Mouse (Mus musculus) hindbrain, postnatal 0 days (tissue): ENCODE measurements around the gene Eid2b. TPM values are rescaled to one million over a fixed set of nuclear protein-coding genes. Genes with fewer than 3 reads are reported as not detected.

Source experiments
- ATAC-seq: fragments of 200-750 bp; cut with Nextera tagmentation; 2 replicates; pipeline ENCODE4 v1.8.0; 2017; ENCODE audit warnings: mild to moderate bottlenecking, moderate TSS enrichment, moderate library complexity
- DNase-seq: peaks from one replicate; pipeline ENCODE4 v3.0.0-alpha.2; 2015; ENCODE audit warnings: low spot score
- H3K27ac ChIP-seq: fragments of 300-500 bp; sonication (generic); 2 replicates; pipeline ENCODE4 v1.5.1; 2014; ENCODE audit warnings: mild to moderate bottlenecking
- H3K27me3 ChIP-seq: fragments of 300-500 bp; sonication (generic); 2 replicates; pipeline ENCODE4 v1.6.1; 2014; ENCODE audit warnings: low read length, mixed read lengths; ENCODE audit not compliant: insufficient read depth
- H3K36me3 ChIP-seq: fragments of 300-500 bp; sonication (generic); 2 replicates; pipeline ENCODE4 v1.6.1; 2014; ENCODE audit warnings: low read length, mixed read lengths; ENCODE audit not compliant: insufficient read depth
- H3K4me1 ChIP-seq: fragments of 300-500 bp; sonication (generic); 2 replicates; pipeline ENCODE4 v1.6.1; 2014; ENCODE audit warnings: antibody characterized with exemption, low read length, mixed read lengths; ENCODE audit not compliant: insufficient read depth
- H3K4me2 ChIP-seq: fragments of 300-500 bp; sonication (generic); 2 replicates; pipeline ENCODE4 v1.6.1; 2014; ENCODE audit warnings: low read depth, mild to moderate bottlenecking, low read length, moderate library complexity, mixed read lengths
- H3K4me3 ChIP-seq: fragments of 300-500 bp; sonication (generic); 2 replicates; pipeline ENCODE4 v1.5.1; 2014; ENCODE audit warnings: low read length
- H3K9ac ChIP-seq: fragments of 300-500 bp; sonication (generic); replicated peaks from 2 replicates; pipeline ENCODE4 v1.6.1; 2014; ENCODE audit warnings: mild to moderate bottlenecking, low read length, moderate library complexity, mixed read lengths
- H3K9me3 ChIP-seq: fragments of 300-500 bp; sonication (generic); 2 replicates; pipeline ENCODE4 v1.6.1; 2016; ENCODE audit warnings: low read length, mixed read lengths
- CTCF ChIP-seq: IDR thresholded peaks from 2 replicates; pipeline ENCODE4 v1.5.1; 2016; ENCODE audit warnings: antibody characterized with exemption, control low read depth, low read depth
- WGBS: fragments of 180-500 bp; shearing (Covaris S2); extraction: QIAGEN DNeasy Blood & Tissue Kit; methylation state at CpG from one replicate; pipeline ENCODE4 v1.1.7; 2014; 5-methylcytosine and 5-hydroxymethylcytosine counted together
- polyA plus RNA-seq: library from polyadenylated mRNA; unstranded; fragments of >200 nt; fragmentation: Nextera tagmentation; extraction: Ambion mirVana; gene quantifications from 2 replicates; pipeline ENCODE4 v1.2.1, GENCODE M21; 2015
- total RNA-seq: library from RNA; depleted of rRNA; stranded (reverse); fragments of >200 nt; gene quantifications from 2 replicates; pipeline ENCODE4 v1.2.3, GENCODE M21; 2014

Gene Eid2b
- total and polyA plus RNA-seq, 2 experiments from 2014 or later: 38.2 to 45.1 TPM

DNA sequence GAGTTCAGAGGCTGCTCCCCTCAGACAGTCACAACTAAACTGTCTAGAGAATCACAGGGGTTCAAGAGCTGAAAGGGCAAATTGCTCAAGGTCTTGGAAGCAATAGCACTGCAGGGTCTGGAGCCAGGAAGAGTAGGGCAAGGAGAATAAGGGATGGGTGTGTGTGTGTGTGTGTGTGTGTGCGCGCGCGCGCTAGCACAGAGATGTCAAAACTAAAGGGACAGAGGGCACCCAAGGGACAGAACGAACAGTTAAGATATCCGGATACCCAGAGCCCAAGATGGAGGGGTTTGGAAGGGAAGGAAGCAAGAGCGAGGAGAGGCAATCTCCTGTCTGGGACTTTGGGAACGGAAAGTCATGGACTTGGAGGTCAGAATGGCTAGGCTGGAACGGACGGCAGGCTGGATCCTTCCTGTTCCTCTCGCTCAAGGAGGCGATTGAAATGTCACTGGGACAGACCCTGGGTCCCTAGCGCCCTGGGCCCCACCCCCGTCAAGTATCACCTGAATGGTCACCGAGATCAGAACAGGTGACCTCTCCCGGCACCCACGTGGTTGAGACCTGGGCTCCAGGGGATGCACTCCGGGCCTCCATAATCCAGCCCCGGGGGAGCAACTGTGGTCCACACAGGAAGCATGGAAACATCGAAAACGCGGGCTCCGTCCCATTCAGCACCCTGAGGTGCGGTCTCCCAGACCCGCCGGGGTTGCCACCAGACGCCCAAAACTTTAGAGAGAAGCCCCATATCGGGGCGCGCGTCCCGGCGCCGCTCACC lies 33.8 kb downstream of the Eid2b start:
- ATAC-seq (peak; percentile 77), DNase-seq (peak; percentile 6)
- Histone ChIP-seq H3K4me2 (peak overlapping the region; percentile 84), H3K4me1 (0 out of 2 replicates have a peak, but pooled peaks cover 6% of the 10 kb centered on the region), H3K9ac (peak overlapping the region; percentile 79), H3K9me3 (no peaks in the 10 kb centered on the region), H3K36me3 (peaks cover 35% of the 10 kb centered on the region), H3K27me3 (no peaks in the 10 kb centered on the region), H3K27ac (peak overlapping the region; percentile 67), H3K4me3 (peak overlapping the region; percentile 72)
- no peak for TF ChIP-seq CTCF
- 5% methylated on average over 35 of the region's 35 CpGs for WGBS

GRCm38 (mm10) chr7:28311926-28312543 lies 34.5 kb downstream of the Eid2b start, which contains the start of gene Timm50:
Gene Timm50 (minus strand): TSS chr7:28312072.
- Histone ChIP-seq H3K4me1 (0 out of 2 replicates have a peak, but pooled peaks cover 6% of the 10 kb centered on the region), H3K9ac (peak within 1 kb of the TSS; percentile 79), H3K27ac (peak within 1 kb of the TSS; percentile 67), H3K36me3 (peaks cover 38% of the 10 kb centered on the region), H3K27me3 (no peaks in the 10 kb centered on the region), H3K9me3 (no peaks in the 10 kb centered on the region), H3K4me3 (peak within 1 kb of the TSS; percentile 72), H3K4me2 (peak within 1 kb of the TSS; percentile 84)
- WGBS: under 1% methylated on average over 45 of the region's 45 CpGs
- ATAC-seq: peak; percentile 97
- peak; percentile 99 for DNase-seq
- no peak for TF ChIP-seq CTCF

- H3K9me3 ChIP-seq: no peaks in the 10 kb centered on the region
- 92% methylated on average over 3 of the region's 3 CpGs for WGBS
- no peak overlapping the region for H3K4me3 ChIP-seq
- H3K4me1 ChIP-seq: no peaks in the 10 kb centered on the region
- H3K9ac ChIP-seq: no peak overlapping the region
- no peak for ATAC-seq
- H3K36me3 ChIP-seq: peaks cover 82% of the 10 kb centered on the region
- DNase-seq: no peak
- no peaks in the 10 kb centered on the region for H3K27me3 ChIP-seq
- TF ChIP-seq CTCF: no peak
- H3K4me2 ChIP-seq: no peak overlapping the region
- no peak overlapping the region for H3K27ac ChIP-seq
These were observed 40.5 kb downstream of the Eid2b start for GRCm38 (mm10) chr7:28318036-28318435.

GRCm38 (mm10) chr7:28318714-28319113 lies 41.2 kb downstream of the Eid2b start:
- ATAC-seq: no peak
- no peak overlapping the region for H3K9ac ChIP-seq

DNA sequence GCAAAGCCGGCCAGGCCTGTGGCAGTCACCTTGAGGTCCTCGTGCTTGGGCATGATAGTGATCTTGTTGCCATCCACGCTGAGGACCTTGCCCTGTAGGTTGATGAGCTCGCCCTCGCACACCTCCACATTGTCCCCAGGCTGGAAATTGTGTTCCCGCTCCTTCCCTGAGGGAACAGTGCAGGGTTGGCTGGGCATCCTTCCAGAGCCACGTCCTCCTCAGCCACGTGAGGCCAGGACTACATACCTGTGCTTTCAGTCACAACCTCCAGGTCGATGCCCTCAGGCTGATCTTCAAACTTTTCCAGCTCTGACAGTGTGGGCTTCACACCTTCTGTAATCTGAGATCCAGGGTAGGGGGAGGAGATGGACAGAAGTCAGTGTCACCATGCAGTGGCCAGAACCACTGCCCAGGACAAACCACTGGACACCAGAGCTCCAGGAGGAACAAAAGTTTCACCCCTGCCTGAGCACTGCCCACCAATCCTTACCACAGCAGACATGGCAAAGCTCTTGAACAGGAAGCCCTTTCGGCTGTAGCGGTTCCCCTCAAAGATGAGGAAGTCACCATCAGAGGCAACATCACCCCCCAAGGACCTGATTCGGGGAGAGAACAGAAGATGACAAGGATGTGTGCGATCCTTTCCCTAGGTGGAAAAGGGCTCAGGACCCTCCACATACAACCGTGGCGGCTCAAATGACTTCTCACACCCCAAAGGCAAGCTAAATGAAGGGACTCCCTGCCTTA lies 44.6 kb downstream of the Eid2b start:
- Histone ChIP-seq H3K4me2 (no peak overlapping the region), H3K27me3 (no peaks in the 10 kb centered on the region), H3K4me1 (no peaks in the 10 kb centered on the region), H3K4me3 (no peak overlapping the region), H3K36me3 (peaks cover 84% of the 10 kb centered on the region), H3K27ac (no peak overlapping the region), H3K9ac (no peak overlapping the region), H3K9me3 (no peaks in the 10 kb centered on the region)
- DNase-seq: no peak
- no peak for TF ChIP-seq CTCF
- WGBS: 95% methylated on average over 15 of the region's 15 CpGs
- no peak for ATAC-seq

More at GRCm38 (mm10) chr7:28318714-28319113, 41.2 kb downstream of the Eid2b start:
- Histone ChIP-seq H3K4me2 (no peak overlapping the region), H3K36me3 (peaks cover 89% of the 10 kb centered on the region), H3K27ac (no peak overlapping the region), H3K4me1 (no peaks in the 10 kb centered on the region), H3K9me3 (no peaks in the 10 kb centered on the region), H3K27me3 (no peaks in the 10 kb centered on the region), H3K4me3 (no peak overlapping the region)
- 92% methylated on average over 17 of the region's 17 CpGs for WGBS
- no peak for DNase-seq
- TF ChIP-seq CTCF: no peak

DNA sequence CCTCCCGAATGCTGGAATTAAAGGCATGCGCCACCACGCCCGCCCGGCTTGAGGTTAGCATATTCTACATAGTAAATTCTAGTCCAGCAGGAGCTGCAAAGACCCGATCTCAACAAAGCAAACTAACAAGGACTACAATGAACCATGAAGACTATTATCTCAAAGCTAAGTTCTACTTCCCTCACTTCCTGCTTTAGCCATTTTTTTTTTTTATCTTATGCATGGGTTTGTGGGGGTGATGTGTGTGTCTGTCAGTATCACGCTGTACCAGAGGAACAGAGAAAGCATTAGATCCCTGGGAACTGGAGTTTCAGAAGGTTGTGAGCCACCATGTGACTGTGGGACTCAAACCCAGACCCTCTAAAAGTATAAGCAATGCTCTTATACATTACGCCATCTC lies 47.8 kb downstream of the Eid2b start:
- ATAC-seq (no peak), DNase-seq (no peak)
- no peak for TF ChIP-seq CTCF
- no peaks in the 10 kb centered on the region for H3K27me3 ChIP-seq
- no peak overlapping the region for H3K4me3 ChIP-seq
- H3K4me2 ChIP-seq: no peak overlapping the region
- H3K9me3 ChIP-seq: no peaks in the 10 kb centered on the region
- H3K27ac ChIP-seq: no peak overlapping the region
- H3K4me1 ChIP-seq: no peaks in the 10 kb centered on the region
- 95% methylated on average over 8 of the region's 8 CpGs for WGBS
- H3K36me3 ChIP-seq: peaks cover 73% of the 10 kb centered on the region
- no peak overlapping the region for H3K9ac ChIP-seq
